Mouse (Mus musculus) cerebellum, adult 9-11 months (tissue): Measurements from ENCODE around the gene Epc2.
"Not testable (repeated sequence)": the region's sequence is repeated elsewhere in the genome, so short reads cannot be mapped to it uniquely, and the experiment has no call there.

Experiments used
- DNase-seq: peaks from one replicate; pipeline ENCODE4 v3.0.0; 2022

Gene Epc2

GRCm38 (mm10) chr2:49472443-49472842 is 21.2 kb downstream of the Epc2 start:
- no peak for DNase-seq

- DNase-seq = no peak
Observed at GRCm38 (mm10) chr2:49482146-49482545, 30.9 kb downstream of the Epc2 start.

GRCm38 (mm10) chr2:49483382-49483781 is 32.1 kb downstream of the Epc2 start:
- no peak for DNase-seq

GRCm38 (mm10) chr2:49501435-49501834 is 50.1 kb downstream of the Epc2 start:
- no peak for DNase-seq

- DNase-seq = no peak
Observed at GRCm38 (mm10) chr2:49503596-49503995, 52.3 kb downstream of the Epc2 start.

GRCm38 (mm10) chr2:49505151-49505550 is 53.9 kb downstream of the Epc2 start:
- DNase-seq = not testable (repeated sequence)

- DNase-seq = no peak
Observed at GRCm38 (mm10) chr2:49510832-49511231, 59.5 kb downstream of the Epc2 start.

- DNase-seq = no peak
Observed at GRCm38 (mm10) chr2:49516011-49516410, 64.7 kb downstream of the Epc2 start.

- DNase-seq = peak; percentile 41
Observed at GRCm38 (mm10) chr2:49520409-49520808, 69.1 kb downstream of the Epc2 start.

GRCm38 (mm10) chr2:49520989-49521388 is 69.7 kb downstream of the Epc2 start:
- DNase-seq = no peak

- no peak for DNase-seq
Observed at GRCm38 (mm10) chr2:49521564-49521963, 70.3 kb downstream of the Epc2 start.

- DNase-seq = no peak
Observed at GRCm38 (mm10) chr2:49522578-49522977, 71.3 kb downstream of the Epc2 start.

- DNase-seq = no peak
Observed at GRCm38 (mm10) chr2:49537147-49537546, 85.9 kb downstream of the Epc2 start.

- DNase-seq = no peak
Observed at GRCm38 (mm10) chr2:49538056-49538455, 86.8 kb downstream of the Epc2 start.

GRCm38 (mm10) chr2:49539745-49540144 is 88.5 kb downstream of the Epc2 start:
- no peak for DNase-seq

GRCm38 (mm10) chr2:49547813-49548212 is 96.5 kb downstream of the Epc2 start:
- no peak for DNase-seq

GRCm38 (mm10) chr2:49548492-49548891 is 97.2 kb downstream of the Epc2 start:
- no peak for DNase-seq

- DNase-seq = no peak
Observed at GRCm38 (mm10) chr2:49553096-49553495, 101.8 kb downstream of the Epc2 start.

GRCm38 (mm10) chr2:49557339-49557738 is 106.1 kb downstream of the Epc2 start:
- DNase-seq = no peak

- DNase-seq = no peak
Observed at GRCm38 (mm10) chr2:49558361-49558760, 107.1 kb downstream of the Epc2 start.

GRCm38 (mm10) chr2:49562688-49563350 is 111.5 kb downstream of the Epc2 start:
- DNase-seq = peak; percentile 44

- peak; percentile 97 for DNase-seq
Observed at GRCm38 (mm10) chr2:49569862-49570777, 118.8 kb downstream of the Epc2 start.

- no peak for DNase-seq
Observed at GRCm38 (mm10) chr2:49570778-49571101, 119.5 kb downstream of the Epc2 start.
